Mouse (Mus musculus) liver, postnatal 0 days (tissue): ENCODE measurements at regions not wholly inside any gene's neighbourhood (a gene's known extent, or its start where the extent isn't known, plus 50 kb on each side); places are given as distances from the start of the nearest gene placed in this dataset.

Experiments
- ATAC-seq: fragments of 200-750 bp; cut with Nextera tagmentation; 2 replicates; pipeline ENCODE4 v1.8.0; 2017; ENCODE audit warnings: mild to moderate bottlenecking, moderate library complexity
- DNase-seq: peaks from one replicate; pipeline ENCODE4 v3.0.0-alpha.2; 2016
- H3K27ac ChIP-seq: fragments of 300-500 bp; sonication (generic); 2 replicates; pipeline ENCODE4 v1.5.1; 2014; ENCODE audit warnings: antibody characterized with exemption, moderate library complexity, mild to moderate bottlenecking, low read depth
- H3K27me3 ChIP-seq: fragments of 300-500 bp; sonication (generic); 2 replicates; pipeline ENCODE4 v1.6.1; 2014; ENCODE audit warnings: low read length, control low read depth, mixed read lengths; ENCODE audit not compliant: insufficient read depth
- H3K36me3 ChIP-seq: fragments of 300-500 bp; sonication (generic); replicated peaks from 2 replicates; pipeline ENCODE4 v1.6.1; 2014; ENCODE audit warnings: mild to moderate bottlenecking, control low read depth, low read length, moderate library complexity, mixed read lengths; ENCODE audit not compliant: insufficient read depth
- H3K4me1 ChIP-seq: fragments of 300-500 bp; sonication (generic); 2 replicates; pipeline ENCODE4 v1.6.1; 2014; ENCODE audit warnings: antibody characterized with exemption, mild to moderate bottlenecking, control low read depth; ENCODE audit not compliant: insufficient read depth
- H3K4me2 ChIP-seq: fragments of 300-500 bp; sonication (generic); 2 replicates; pipeline ENCODE4 v1.6.1; 2014; ENCODE audit warnings: low read depth, mild to moderate bottlenecking, low read length, moderate library complexity, mixed read lengths
- H3K4me3 ChIP-seq: fragments of 300-500 bp; sonication (generic); 2 replicates; pipeline ENCODE4 v1.5.1; 2014; ENCODE audit warnings: low read depth, low read length
- H3K9ac ChIP-seq: fragments of 300-500 bp; sonication (generic); replicated peaks from 2 replicates; pipeline ENCODE4 v1.6.1; 2014; ENCODE audit warnings: mild to moderate bottlenecking, moderate library complexity
- H3K9me3 ChIP-seq: fragments of 300-500 bp; sonication (generic); 2 replicates; pipeline ENCODE4 v1.6.1; 2016; ENCODE audit warnings: mild to moderate bottlenecking, control low read depth, low read length, mixed read lengths
- CTCF ChIP-seq: sonication (generic); IDR thresholded peaks from 2 replicates; pipeline ENCODE4 v1.5.1; 2016; ENCODE audit warnings: antibody characterized with exemption, low read depth
- EP300 ChIP-seq: IDR thresholded peaks from 2 replicates; pipeline ENCODE4 v1.6.1; 2016; ENCODE audit warnings: antibody characterized with exemption, low read depth, mild to moderate bottlenecking
- WGBS: fragments of 180-500 bp; shearing (Covaris S2); extraction: QIAGEN DNeasy Blood & Tissue Kit; methylation state at CpG from one replicate; pipeline ENCODE4 v1.1.7; 2014; ENCODE audit not compliant: insufficient replicate concordance; 5-methylcytosine and 5-hydroxymethylcytosine counted together

GRCm38 (mm10) chr2:178584970-178585566, 154.7 kb downstream of the Cdh26 start:
- H3K36me3 ChIP-seq, result no peaks in the 10 kb centered on the region
- peaks cover 6% of the 10 kb centered on the region; the same call in 1 of the 2 replicates for H3K4me1 ChIP-seq
- 74% methylated on average over 5 of the region's 5 CpGs for WGBS
- H3K4me2 ChIP-seq, result no peak overlapping the region
- H3K27ac ChIP-seq, result no peak overlapping the region
- H3K9ac ChIP-seq, result no peak overlapping the region
- DNase-seq, result no peak
- TF ChIP-seq CTCF, result no peak
- TF ChIP-seq EP300, result no peak
- no peaks in the 10 kb centered on the region for H3K27me3 ChIP-seq
- H3K9me3 ChIP-seq, result no peaks in the 10 kb centered on the region
- peak; percentile 61; the same call in 1 of the 2 replicates for ATAC-seq
- no peak overlapping the region for H3K4me3 ChIP-seq

- DNase-seq (no peak), ATAC-seq (no peak)
- H3K9ac ChIP-seq, result no peak overlapping the region
- TF ChIP-seq CTCF, result no peak
- no peak for TF ChIP-seq EP300
- H3K4me3 ChIP-seq, result no peak overlapping the region
- 76% methylated on average over 7 of the region's 7 CpGs for WGBS
- H3K36me3 ChIP-seq, result no peaks in the 10 kb centered on the region
- no peak overlapping the region for H3K4me2 ChIP-seq
- H3K27me3 ChIP-seq, result no peaks in the 10 kb centered on the region
- H3K27ac ChIP-seq, result no peak overlapping the region
- H3K9me3 ChIP-seq, result no peaks in the 10 kb centered on the region
- peaks cover 6% of the 10 kb centered on the region; the same call in 1 of the 2 replicates for H3K4me1 ChIP-seq
Measured at GRCm38 (mm10) chr2:178587134-178587636, 156.9 kb downstream of the Cdh26 start.

GRCm38 (mm10) chr2:178593743-178594142, 163.4 kb downstream of the Cdh26 start:
- Histone ChIP-seq H3K27me3 (no peaks in the 10 kb centered on the region), H3K36me3 (no peaks in the 10 kb centered on the region), H3K4me3 (no peak overlapping the region), H3K9ac (no peak overlapping the region), H3K27ac (no peak overlapping the region), H3K9me3 (no peaks in the 10 kb centered on the region), H3K4me2 (no peak overlapping the region), H3K4me1 (peaks cover 10% of the 10 kb centered on the region)
- TF ChIP-seq CTCF (no peak), EP300 (no peak)
- 65% methylated on average over 9 of the region's 9 CpGs for WGBS
- DNase-seq, result no peak
- no peak for ATAC-seq

GRCm38 (mm10) chr2:178594177-178594576, 163.8 kb downstream of the Cdh26 start:
- 18% methylated on average over 6 of the region's 6 CpGs for WGBS
- no peaks in the 10 kb centered on the region for H3K27me3 ChIP-seq
- no peak overlapping the region for H3K27ac ChIP-seq
- DNase-seq (peak; percentile 18), ATAC-seq (no peak)
- no peak overlapping the region for H3K4me2 ChIP-seq
- TF ChIP-seq EP300, result no peak
- H3K4me3 ChIP-seq, result no peak overlapping the region
- H3K36me3 ChIP-seq, result no peaks in the 10 kb centered on the region
- no peaks in the 10 kb centered on the region for H3K9me3 ChIP-seq
- H3K9ac ChIP-seq, result no peak overlapping the region
- peaks cover 10% of the 10 kb centered on the region for H3K4me1 ChIP-seq

- no peak overlapping the region for H3K4me3 ChIP-seq
- TF ChIP-seq CTCF (no peak), EP300 (no peak)
- H3K4me2 ChIP-seq, result no peak overlapping the region
- H3K9me3 ChIP-seq, result no peaks in the 10 kb centered on the region
- peaks cover 10% of the 10 kb centered on the region for H3K4me1 ChIP-seq
- no peak for ATAC-seq
- no peaks in the 10 kb centered on the region for H3K36me3 ChIP-seq
- no peaks in the 10 kb centered on the region for H3K27me3 ChIP-seq
- H3K9ac ChIP-seq, result no peak overlapping the region
- DNase-seq, result no peak
- H3K27ac ChIP-seq, result no peak overlapping the region
- 50% methylated on average over 16 of the region's 16 CpGs for WGBS
Measured at GRCm38 (mm10) chr2:178596312-178597083, 166.2 kb downstream of the Cdh26 start.

- Histone ChIP-seq H3K4me2 (no peak overlapping the region), H3K4me1 (peaks cover 10% of the 10 kb centered on the region), H3K27ac (no peak overlapping the region), H3K36me3 (no peaks in the 10 kb centered on the region), H3K9me3 (no peaks in the 10 kb centered on the region), H3K4me3 (no peak overlapping the region), H3K27me3 (no peaks in the 10 kb centered on the region), H3K9ac (no peak overlapping the region)
- 55% methylated on average over 7 of the region's 7 CpGs for WGBS
- DNase-seq (no peak), ATAC-seq (no peak)
- TF ChIP-seq CTCF (no peak), EP300 (no peak)
Measured at GRCm38 (mm10) chr2:178597084-178597470, 166.7 kb downstream of the Cdh26 start.
